Mouse (Mus musculus): Measurements from ENCODE around the gene Col15a1.

DNA sequence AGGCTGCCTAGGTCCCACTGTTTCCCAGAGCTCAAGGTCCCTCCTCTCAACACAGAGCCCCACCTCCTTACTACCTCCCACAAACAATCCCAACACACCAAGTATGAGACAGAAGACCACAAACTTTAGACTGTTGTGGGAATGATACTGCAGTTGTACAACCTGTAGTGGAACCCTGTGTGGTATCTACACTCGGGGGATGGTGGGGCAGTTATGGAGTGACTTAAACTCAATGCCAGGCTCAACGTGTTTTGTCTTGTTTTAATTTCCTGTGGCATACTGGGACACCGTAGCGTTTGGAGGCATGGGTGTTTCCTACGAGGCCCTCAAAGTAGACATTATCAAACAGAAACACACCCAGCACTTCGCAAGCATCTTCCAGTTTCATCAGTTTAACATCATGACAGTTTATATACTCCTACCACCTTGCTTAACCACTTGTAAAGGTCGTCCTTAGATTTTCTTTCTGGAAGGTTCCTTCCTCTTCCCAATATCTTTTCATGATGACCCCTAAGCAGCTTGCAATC is 86.6 kb downstream of the Col15a1 start:
- TF ChIP-seq CTCF (IDR thresholded peaks at IDR 0.05), result no peak
- no peak for TF ChIP-seq EP300 (IDR thresholded peaks at IDR 0.05)
